In genomic region chr10:70095506-70096270, GRCm38 (mm10) we compare ENCODE assay signal across 8 mouse cellular contexts. TPM values are rescaled to one million over a fixed set of nuclear protein-coding genes. Genes with fewer than 3 reads are reported as not detected.
DNase-seq lines count a peak whose midpoint lies in the region; ATAC-seq and TF ChIP-seq lines count a peak whose summit lies in the region.

No protein-coding gene starts in this region.

- WGBS in heart, embryonic 13.5 days: 25% methylated on average over 13 of the region's 13 CpGs
- 18% methylated on average over 13 of the region's 13 CpGs for WGBS in liver, embryonic 11.5 days

- intact Hi-C loops in left cerebral cortex, adult 2 months (cut with DNase I): loop anchor here (5.0 kb wide), 2 partner anchors 63 to 202 kb away; no protein-coding TSS in a partner anchor
- intact Hi-C loops in left cerebral cortex, postnatal 10 days (cut with DNase I): loop anchor here (5.0 kb wide), 2 partner anchors 57 to 72 kb away; no protein-coding TSS in a partner anchor

- no peaks in the 10 kb centered on the region for H3K27me3 ChIP-seq in heart, embryonic 13.5 days (replicated peaks)
- no peaks in the 10 kb centered on the region for H3K27me3 ChIP-seq in liver, embryonic 11.5 days (replicated peaks; ENCODE audit: control insufficient read depth, insufficient read depth, low read length)

- H3K4me2 ChIP-seq in heart, embryonic 13.5 days: peak overlapping the region; percentile 81
- H3K4me2 ChIP-seq in liver, embryonic 11.5 days: peak overlapping the region; percentile 76

- ATAC-seq in heart, embryonic 13.5 days (ENCODE audit: extremely low read depth, insufficient number of reproducible peaks, low FRiP score, low TSS enrichment): no peak
- no peak for ATAC-seq in liver, embryonic 11.5 days (replicated peaks; ENCODE audit: low FRiP score)

- H3K4me3 ChIP-seq in left cerebral cortex, adult 2 months: peak overlapping the region; percentile 98
- peak overlapping the region; percentile 94 for H3K4me3 ChIP-seq in heart, embryonic 13.5 days
- peak overlapping the region; percentile 73 for H3K4me3 ChIP-seq in liver, embryonic 11.5 days (ENCODE audit: low read depth, low read length)

- H3K27ac ChIP-seq in left cerebral cortex, adult 2 months: peak overlapping the region; percentile 90; the same call in 1 of the 2 replicates
- H3K27ac ChIP-seq in heart, embryonic 13.5 days (replicated peaks): peak overlapping the region; percentile 93
- peak overlapping the region; percentile 84 for H3K27ac ChIP-seq in liver, embryonic 11.5 days (ENCODE audit: low read depth, low read length)

- no peaks in the 10 kb centered on the region for H3K9me3 ChIP-seq in heart, embryonic 13.5 days
- H3K9me3 ChIP-seq in liver, embryonic 11.5 days (ENCODE audit: control insufficient read depth, low read length): no peaks in the 10 kb centered on the region

- peaks cover 3% of the 10 kb centered on the region for H3K36me3 ChIP-seq in heart, embryonic 13.5 days
- peaks cover 5% of the 10 kb centered on the region; the same call in 1 of the 2 replicates for H3K36me3 ChIP-seq in liver, embryonic 11.5 days (ENCODE audit: control insufficient read depth, insufficient read depth, low read length)

- H3K9ac ChIP-seq in heart, embryonic 13.5 days: peak overlapping the region; percentile 99
- peak overlapping the region; percentile 87 for H3K9ac ChIP-seq in liver, embryonic 11.5 days (ENCODE audit: low read depth, low read length)

- H3K4me1 ChIP-seq in heart, embryonic 13.5 days: peaks cover 46% of the 10 kb centered on the region
- H3K4me1 ChIP-seq in liver, embryonic 11.5 days (replicated peaks; ENCODE audit: control insufficient read depth, insufficient read depth, low read length): peaks cover 38% of the 10 kb centered on the region

- no peak for TF ChIP-seq CTCF in left cerebral cortex, adult 2 months (IDR thresholded peaks at IDR 0.05)

- no peak for DNase-seq in left cerebral cortex, adult 2 months (ENCODE audit: extremely low spot score in 1 of 2, low spot score in 2 of 2)
- DNase-seq in left cerebral cortex, postnatal 10 days (ENCODE audit: extremely low spot score in 1 of 2, low spot score in 2 of 2): no peak
- DNase-seq in NIH3T3 (ENCODE audit: low read depth): peak; percentile 38
- DNase-seq in liver, embryonic 11.5 days (ENCODE audit: low spot score): no peak
- DNase-seq in spleen, postnatal 36 days (ENCODE audit: low spot score in 2 of 2): peak; percentile 19 to 49
- no peak for DNase-seq in urinary bladder, adult 2 months (ENCODE audit: low spot score)
- DNase-seq in right cerebral cortex, postnatal 14 days: no peak

RNA-seq across cellular contexts. Expression of gene Ccdc6, which starts 1.2 kb away (rescaled TPM):
- 10 to 100 TPM; 51.1 to 64.8 TPM for total RNA-seq in left cerebral cortex, adult 2 months (2021)
- 10 to 100 TPM; 56.2 to 62.9 TPM for total RNA-seq in left cerebral cortex, postnatal 10 days (2021)
- polyA plus RNA-seq in heart, embryonic 13.5 days (2015; fragmentation: Nextera tagmentation; extraction: Ambion mirVana): 12.5 and 12.9 TPM in 2 replicates
- polyA plus RNA-seq in liver, embryonic 11.5 days (2014; fragmentation: Nextera tagmentation; extraction: Ambion mirVana): 18.8 and 19.1 TPM in 2 replicates
- polyA plus RNA-seq in urinary bladder, adult 2 months (2012; rRNA removed): 37.9 and 45.4 TPM in 2 replicates

Comparison
In these comparisons a context has a peak if more than half of its experiments do, and no peak if none do; other contexts are left out.
1. DNase-seq: peak in NIH3T3 (single experiment) and spleen, postnatal 36 days (2 of 2); none in left cerebral cortex, adult 2 months (0 of 2), left cerebral cortex, postnatal 10 days (0 of 2), liver, embryonic 11.5 days (single experiment), urinary bladder, adult 2 months (single experiment) and right cerebral cortex, postnatal 14 days (single experiment).
2. Peak in every context shown above with its lines, with median percentiles within 50 percentile points of each other: H3K27ac ChIP-seq and H3K4me3 ChIP-seq.